Mouse (Mus musculus): ENCODE measurements at regions not wholly inside any gene's neighbourhood (a gene's known extent, or its start where the extent isn't known, plus 50 kb on each side); places are given as distances from the start of the nearest gene placed in this dataset.

DNA sequence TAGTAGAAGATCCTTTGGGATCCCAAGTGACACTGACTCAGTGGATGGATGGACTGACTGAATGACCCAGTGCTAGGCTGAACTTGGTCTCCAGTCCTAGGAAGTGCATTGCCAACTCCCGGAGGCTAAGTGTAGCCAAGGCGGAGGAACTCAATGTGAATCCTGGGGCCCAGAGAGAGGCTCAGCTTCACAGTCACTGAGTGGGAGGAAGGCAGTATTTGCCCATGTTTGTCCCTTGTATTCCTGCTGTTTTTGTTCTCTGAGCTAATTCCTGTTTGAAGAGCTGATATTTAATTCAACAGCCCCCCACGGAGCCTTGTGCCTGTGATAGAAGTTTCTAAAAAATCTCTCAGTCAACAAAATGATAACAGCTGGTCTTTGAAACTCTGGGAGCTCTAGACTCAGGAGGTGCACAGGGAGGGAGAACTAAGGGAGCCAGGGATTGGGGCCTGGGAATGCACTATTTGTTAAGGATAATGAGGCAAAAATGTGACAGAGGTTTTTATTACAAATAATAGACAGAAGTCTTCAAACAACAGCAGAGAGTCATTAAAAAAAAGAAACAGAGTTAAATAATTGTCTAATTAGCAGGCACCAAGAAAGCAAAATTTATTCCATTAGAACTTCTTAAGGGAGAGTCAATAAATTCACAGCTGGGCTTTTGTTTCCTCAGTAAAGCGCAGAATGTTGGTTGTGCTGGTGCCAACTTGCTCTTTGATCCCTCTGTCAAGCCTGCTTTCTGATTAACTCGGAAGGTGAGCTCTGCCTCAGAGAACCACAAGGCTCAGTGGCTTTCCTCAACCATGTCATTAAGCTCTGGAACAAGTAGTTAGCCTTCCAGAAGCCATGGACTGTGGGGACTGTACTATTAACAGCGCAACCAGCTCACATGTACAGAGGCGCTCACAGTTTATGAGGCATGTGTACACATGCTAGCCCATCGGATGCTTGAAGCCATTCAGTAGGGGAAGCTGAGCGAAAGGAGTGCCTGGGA is 259.2 kb downstream of the Igsf11 start:
- TF ChIP-seq POLR2A (IDR thresholded peaks at IDR 0.05; ENCODE audit: extremely low read depth, insufficient read depth, low read length) (no peak), CTCF (IDR thresholded peaks at IDR 0.05; ENCODE audit: low read depth, low read length) (no peak)
